Mouse (Mus musculus): ENCODE data around the gene Inf2. TPM values are rescaled to one million over a fixed set of nuclear protein-coding genes. Genes with fewer than 3 reads are reported as not detected.

Gene Inf2
- polyA plus RNA-seq (2015; fragmentation: Nextera tagmentation; extraction: Ambion mirVana), result 1.7 and 2.5 TPM in 2 replicates

DNA sequence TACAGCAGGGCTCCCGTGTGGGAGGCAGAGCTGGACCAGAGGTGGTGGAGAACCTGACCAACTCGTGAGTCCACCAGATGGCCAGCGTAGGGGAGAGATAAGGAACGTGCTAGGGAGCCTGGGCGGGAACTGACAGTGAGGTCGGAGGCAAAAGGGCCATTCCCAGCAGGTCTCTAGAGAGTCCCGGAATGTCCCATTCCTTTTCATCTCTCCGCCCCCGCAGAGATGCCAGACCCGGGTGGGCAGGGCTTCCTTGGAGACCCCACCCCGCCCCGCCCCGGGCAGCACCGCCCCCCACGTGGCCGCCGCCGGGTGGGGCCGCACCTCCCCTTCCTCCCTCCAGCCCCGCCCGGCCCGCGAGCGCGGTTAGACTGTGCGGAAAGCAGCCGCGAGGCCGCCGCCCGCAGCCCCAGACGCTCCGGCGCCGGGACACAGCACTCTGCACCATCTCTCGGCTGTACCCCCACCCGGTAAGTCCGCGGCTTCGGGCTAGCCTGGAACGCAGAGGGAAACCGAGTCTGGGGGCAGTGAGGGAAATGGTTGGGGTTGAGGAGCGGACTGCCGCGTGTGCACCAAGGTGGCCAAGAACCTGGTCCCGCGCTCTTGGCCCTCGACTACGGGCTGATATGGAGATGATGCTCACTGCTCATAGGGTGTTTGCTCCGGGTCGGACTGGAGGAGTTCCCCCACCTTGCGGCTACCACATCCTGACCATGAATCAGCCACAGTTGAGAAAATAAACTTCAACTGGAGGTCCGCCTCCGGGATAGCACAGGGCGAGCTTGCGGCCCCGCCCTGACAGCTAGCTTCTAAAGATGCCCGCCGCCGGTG is at the start of gene Inf2:
Gene Inf2, plus strand, starts transcription at position 359 of the 831 bp plus-strand sequence.
- H3K9me3 ChIP-seq (replicated peaks), result no peaks in the 10 kb centered on the region
- H3K36me3 ChIP-seq, result no peaks in the 10 kb centered on the region
- peaks cover 22% of the 10 kb centered on the region for H3K4me1 ChIP-seq
- H3K27ac ChIP-seq (replicated peaks), result no peak within 1 kb of the TSS
- H3K4me3 ChIP-seq (replicated peaks), result peak within 1 kb of the TSS; percentile 50
- peaks cover 39% of the 10 kb centered on the region for H3K27me3 ChIP-seq (replicated peaks)
- peak within 1 kb of the TSS; percentile 94 for H3K4me2 ChIP-seq
- WGBS, result under 1% methylated on average over 57 of the region's 60 CpGs
- peak; percentile 75 for ATAC-seq (ENCODE audit: low FRiP score)
- peak within 1 kb of the TSS; percentile 41 for H3K9ac ChIP-seq (replicated peaks)

DNA sequence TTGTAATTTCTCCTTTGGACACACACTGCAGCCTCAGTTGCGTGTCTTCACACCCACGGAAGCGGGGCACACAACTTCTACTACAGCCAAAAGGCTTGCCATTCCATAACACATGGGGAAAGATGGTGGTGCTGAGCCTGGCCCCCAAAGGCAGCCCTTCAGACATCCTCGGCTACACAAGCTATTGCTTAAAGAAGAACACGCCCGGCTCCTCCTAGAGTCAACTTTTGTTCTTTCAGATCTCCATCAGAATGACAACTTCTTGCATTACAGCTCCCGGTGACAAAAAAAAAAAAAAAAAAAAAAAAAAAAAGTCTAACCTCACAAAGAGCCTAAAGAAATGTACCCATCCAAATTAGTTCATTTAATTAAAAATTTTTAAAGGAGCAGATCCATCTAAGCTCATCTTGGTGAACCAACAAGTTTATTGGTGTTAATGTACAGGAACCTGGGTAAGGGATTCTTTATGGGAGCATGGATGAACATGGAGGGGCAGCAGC is 49.1 kb upstream of the Inf2 start:
- 93% methylated on average over 7 of the region's 7 CpGs for WGBS
- H3K4me3 ChIP-seq (replicated peaks), result no peak overlapping the region
- no peak for ATAC-seq (ENCODE audit: low FRiP score)
- no peaks in the 10 kb centered on the region for H3K9me3 ChIP-seq (replicated peaks)
- peaks cover 6% of the 10 kb centered on the region for H3K27me3 ChIP-seq (replicated peaks)
- no peak overlapping the region for H3K4me2 ChIP-seq
- H3K27ac ChIP-seq (replicated peaks), result no peak overlapping the region
- H3K9ac ChIP-seq (replicated peaks), result no peak overlapping the region
- H3K36me3 ChIP-seq, result no peaks in the 10 kb centered on the region
- H3K4me1 ChIP-seq, result peaks cover 22% of the 10 kb centered on the region

DNA sequence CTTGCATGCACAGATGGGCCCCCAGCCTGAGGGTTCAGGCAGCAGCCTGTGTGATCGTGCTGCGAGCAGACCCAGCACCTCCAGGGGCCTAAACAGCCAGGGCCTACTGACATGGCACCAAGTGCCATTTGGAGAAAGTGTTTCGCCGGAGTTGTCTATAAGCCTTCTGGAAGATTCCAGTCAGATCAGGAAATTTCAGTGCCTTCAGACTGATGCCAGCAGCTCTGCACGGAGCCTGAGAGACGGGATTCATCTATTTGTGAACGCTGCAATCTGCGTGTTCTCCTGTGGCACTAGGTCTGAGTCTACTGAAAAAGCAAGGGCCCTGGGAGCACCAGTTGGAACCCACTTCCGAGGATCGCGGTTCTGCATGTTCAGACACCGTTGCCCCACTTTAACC is 48.3 kb upstream of the Inf2 start:
- Histone ChIP-seq H3K27me3 (replicated peaks) (peaks cover 6% of the 10 kb centered on the region), H3K4me3 (replicated peaks) (no peak overlapping the region), H3K4me2 (no peak overlapping the region), H3K9me3 (replicated peaks) (no peaks in the 10 kb centered on the region), H3K9ac (replicated peaks) (no peak overlapping the region), H3K27ac (replicated peaks) (no peak overlapping the region), H3K4me1 (peaks cover 27% of the 10 kb centered on the region), H3K36me3 (no peaks in the 10 kb centered on the region)
- ATAC-seq (ENCODE audit: low FRiP score), result no peak
- WGBS, result 88% methylated on average over 12 of the region's 12 CpGs

DNA sequence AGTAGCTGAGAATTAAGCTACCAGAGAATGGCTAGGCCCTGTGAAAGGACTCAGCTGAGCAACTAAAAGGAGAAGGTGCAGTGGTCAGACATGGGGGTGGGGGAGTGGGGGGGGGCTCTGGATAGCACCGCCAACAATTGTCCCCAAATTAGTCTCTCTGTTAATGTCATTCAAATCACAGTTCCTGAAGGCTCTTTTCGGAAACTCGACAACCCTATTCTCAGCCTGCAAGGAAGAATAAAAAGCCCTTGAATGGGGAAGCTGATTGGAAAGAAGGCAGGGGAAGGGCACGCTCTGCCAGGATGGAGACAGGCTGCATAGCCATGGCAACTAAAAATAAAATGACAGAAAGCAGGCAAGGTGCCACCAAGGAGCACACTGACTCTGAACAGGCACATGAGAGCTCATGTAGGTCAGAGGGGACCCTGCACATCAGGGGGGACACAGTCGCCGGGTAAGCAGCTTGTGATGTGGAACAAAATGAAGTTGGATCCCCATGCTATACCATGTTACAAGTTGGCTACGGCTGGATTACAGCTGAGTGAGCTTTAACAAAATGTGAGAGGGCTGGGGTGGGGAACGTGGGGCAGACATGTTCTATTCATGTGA is 47.0 kb upstream of the Inf2 start:
- Histone ChIP-seq H3K36me3 (no peaks in the 10 kb centered on the region), H3K27me3 (replicated peaks) (peaks cover 6% of the 10 kb centered on the region), H3K4me2 (no peak overlapping the region), H3K9me3 (replicated peaks) (no peaks in the 10 kb centered on the region), H3K9ac (replicated peaks) (no peak overlapping the region), H3K4me1 (peaks cover 33% of the 10 kb centered on the region), H3K4me3 (replicated peaks) (no peak overlapping the region), H3K27ac (replicated peaks) (no peak overlapping the region)
- 17% methylated on average over 8 of the region's 8 CpGs for WGBS
- peak; percentile 52; the same call in 1 of the 2 replicates for ATAC-seq (ENCODE audit: low FRiP score)

DNA sequence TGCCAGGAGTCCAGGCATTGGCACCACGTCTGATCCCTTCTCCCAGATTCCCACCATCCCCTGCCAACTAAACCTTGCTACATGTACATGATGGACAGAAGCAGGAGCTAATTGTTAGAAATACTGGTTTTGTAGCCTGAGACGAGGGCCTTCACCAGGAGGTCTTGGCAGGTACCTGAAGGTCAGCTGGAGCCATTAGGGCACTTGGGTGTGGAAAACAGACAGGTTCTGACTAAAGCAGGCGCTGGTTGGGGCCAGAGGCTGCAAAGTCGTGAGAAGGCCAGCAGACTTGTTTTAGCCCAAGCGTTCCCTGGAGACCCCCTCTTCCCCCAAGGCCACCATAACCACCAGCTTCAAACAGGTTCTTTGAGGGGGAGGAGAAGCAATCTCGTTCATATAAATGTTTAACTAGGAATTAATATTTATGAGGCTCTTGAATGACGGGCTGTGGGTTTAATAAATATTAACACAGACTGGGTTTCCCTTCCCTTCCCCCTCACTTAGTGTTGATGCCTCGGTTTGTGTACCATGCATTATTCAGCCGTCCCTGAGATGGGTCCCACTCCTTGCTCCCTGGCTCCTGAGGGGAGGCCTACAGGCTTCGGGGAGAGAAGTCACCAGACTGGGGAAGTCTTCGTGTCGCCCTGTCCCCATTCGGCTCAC is 46.2 kb upstream of the Inf2 start:
- 44% methylated on average over 13 of the region's 13 CpGs for WGBS
- ATAC-seq (ENCODE audit: low FRiP score), result peak; percentile 25; the same call in 1 of the 2 replicates
- peaks cover 33% of the 10 kb centered on the region for H3K4me1 ChIP-seq

DNA sequence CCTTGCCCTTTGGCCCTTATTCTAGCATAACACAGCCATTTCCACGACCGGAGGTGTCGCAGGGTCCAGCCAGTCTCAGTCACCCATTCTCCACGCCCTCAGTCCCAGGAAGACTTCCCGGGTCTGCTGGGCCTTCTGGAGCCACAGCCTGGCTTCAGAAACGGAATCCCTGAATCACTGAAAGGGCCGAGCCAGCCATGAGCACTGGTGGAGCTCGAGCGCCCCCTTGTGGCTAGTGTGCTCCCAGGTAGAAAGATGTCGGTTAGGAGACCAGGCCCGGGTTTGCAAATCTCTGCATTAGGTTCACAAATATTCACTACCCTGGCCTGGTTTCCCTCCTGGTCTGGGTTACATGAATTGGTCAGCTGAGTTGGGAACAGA is 45.7 kb upstream of the Inf2 start:
- 5% methylated on average over 11 of the region's 11 CpGs for WGBS
- peak; percentile 72 for ATAC-seq (ENCODE audit: low FRiP score)
- Histone ChIP-seq H3K4me3 (replicated peaks) (no peak overlapping the region), H3K27ac (replicated peaks) (no peak overlapping the region), H3K36me3 (no peaks in the 10 kb centered on the region), H3K27me3 (replicated peaks) (peaks cover 6% of the 10 kb centered on the region), H3K9ac (replicated peaks) (no peak overlapping the region), H3K4me2 (no peak overlapping the region), H3K4me1 (peaks cover 33% of the 10 kb centered on the region), H3K9me3 (replicated peaks) (no peaks in the 10 kb centered on the region)

More for the DNA sequence above, 46.2 kb upstream of the Inf2 start:
- Histone ChIP-seq H3K27ac (replicated peaks) (no peak overlapping the region), H3K9me3 (replicated peaks) (no peaks in the 10 kb centered on the region), H3K4me2 (no peak overlapping the region), H3K4me3 (replicated peaks) (no peak overlapping the region), H3K36me3 (no peaks in the 10 kb centered on the region), H3K27me3 (replicated peaks) (peaks cover 6% of the 10 kb centered on the region), H3K9ac (replicated peaks) (no peak overlapping the region)

DNA sequence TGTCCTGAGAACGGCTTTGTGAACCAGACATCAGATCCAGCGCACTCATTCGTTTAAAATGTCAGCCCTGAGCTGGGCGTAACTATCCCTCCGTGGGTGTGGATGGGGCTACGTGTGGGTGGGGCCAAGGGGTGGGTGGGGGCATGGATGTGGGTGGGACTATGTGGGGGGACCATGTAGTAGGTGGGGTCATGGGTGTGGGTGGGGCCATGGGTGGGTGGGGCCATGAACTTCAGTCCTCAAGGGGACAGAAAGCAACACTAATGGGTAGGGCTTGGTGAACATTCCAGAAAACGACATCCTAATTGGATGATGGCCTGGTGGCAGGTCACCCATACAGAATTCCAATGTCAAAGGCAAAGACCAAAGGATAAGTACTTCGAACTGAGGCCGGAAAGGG is 44.6 kb upstream of the Inf2 start:
- no peak for ATAC-seq (ENCODE audit: low FRiP score)
- Histone ChIP-seq H3K4me3 (replicated peaks) (no peak overlapping the region), H3K9ac (replicated peaks) (no peak overlapping the region), H3K4me1 (peaks cover 33% of the 10 kb centered on the region), H3K36me3 (no peaks in the 10 kb centered on the region), H3K27me3 (replicated peaks) (peaks cover 3% of the 10 kb centered on the region; the same call in 1 of the 2 replicates), H3K4me2 (no peak overlapping the region), H3K9me3 (replicated peaks) (no peaks in the 10 kb centered on the region), H3K27ac (replicated peaks) (no peak overlapping the region)
- 71% methylated on average over 9 of the region's 9 CpGs for WGBS

DNA sequence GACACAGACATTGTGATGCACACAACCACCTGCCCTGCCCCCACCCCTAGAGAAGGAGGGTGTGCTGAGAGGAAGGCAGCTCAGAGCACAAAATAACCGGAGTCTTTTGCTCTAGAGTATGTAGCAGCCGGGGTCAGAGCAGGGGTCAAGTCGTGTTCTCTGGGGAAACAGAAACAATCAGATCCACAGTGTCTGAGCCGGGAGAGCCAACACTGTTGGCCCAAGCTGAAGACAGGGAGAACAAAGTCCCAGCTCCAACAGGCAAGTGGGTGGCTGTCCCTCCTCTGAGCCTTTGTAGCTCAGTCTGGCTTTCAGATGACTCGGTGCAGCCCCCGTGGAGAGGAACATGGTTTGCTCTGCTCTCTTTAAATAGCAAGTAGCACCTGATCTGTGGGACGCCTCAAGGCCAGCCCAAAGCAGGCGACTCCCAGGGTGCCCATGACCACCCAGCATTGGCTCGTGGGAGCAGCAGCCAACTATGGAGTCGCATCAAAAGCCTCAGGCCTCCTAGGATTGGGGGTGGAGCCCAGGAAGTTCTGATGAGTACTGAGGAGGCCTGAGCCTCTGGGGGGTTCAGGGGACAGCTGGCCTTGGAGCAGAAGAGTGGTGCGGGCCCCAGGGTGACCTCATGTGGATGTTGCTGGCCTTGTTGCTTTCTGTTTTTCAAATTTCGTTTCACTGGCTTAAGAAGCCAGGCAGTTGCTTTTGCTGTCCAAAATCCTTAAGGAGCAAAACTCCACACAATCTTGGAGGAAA is 43.5 kb upstream of the Inf2 start:
- Histone ChIP-seq H3K4me3 (replicated peaks) (no peak overlapping the region), H3K4me2 (no peak overlapping the region), H3K4me1 (peaks cover 33% of the 10 kb centered on the region), H3K27me3 (replicated peaks) (peaks cover 3% of the 10 kb centered on the region; the same call in 1 of the 2 replicates), H3K9ac (replicated peaks) (no peak overlapping the region), H3K27ac (replicated peaks) (no peak overlapping the region), H3K9me3 (replicated peaks) (no peaks in the 10 kb centered on the region), H3K36me3 (no peaks in the 10 kb centered on the region)
- no peak for ATAC-seq (ENCODE audit: low FRiP score)
- WGBS, result 42% methylated on average over 12 of the region's 12 CpGs

DNA sequence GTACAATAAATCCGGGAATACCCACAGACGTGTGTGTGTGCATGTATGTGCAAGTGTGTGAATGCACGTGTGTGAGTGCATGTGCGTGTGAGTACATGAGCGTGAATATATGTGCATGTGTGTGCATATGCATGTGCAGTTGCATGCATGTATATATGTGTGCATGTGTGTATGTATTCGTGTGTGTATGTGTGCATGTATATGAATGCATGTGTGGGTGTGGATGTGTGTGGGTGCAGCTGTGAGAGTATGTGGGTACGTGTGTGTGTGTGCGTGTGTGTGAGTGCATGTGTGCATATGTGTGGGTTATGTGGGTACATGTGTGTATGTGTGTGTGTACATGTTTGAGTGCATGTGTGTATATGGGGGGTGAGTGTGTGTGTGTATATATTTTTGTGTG is 42.5 kb upstream of the Inf2 start:
- Histone ChIP-seq H3K9ac (replicated peaks) (no peak overlapping the region), H3K4me2 (no peak overlapping the region), H3K27ac (replicated peaks) (no peak overlapping the region), H3K4me1 (peaks cover 28% of the 10 kb centered on the region), H3K4me3 (replicated peaks) (no peak overlapping the region), H3K9me3 (replicated peaks) (no peaks in the 10 kb centered on the region), H3K36me3 (no peaks in the 10 kb centered on the region), H3K27me3 (replicated peaks) (no peaks in the 10 kb centered on the region)
- no peak for ATAC-seq (ENCODE audit: low FRiP score)
- WGBS, result 87% methylated on average over 8 of the region's 8 CpGs

DNA sequence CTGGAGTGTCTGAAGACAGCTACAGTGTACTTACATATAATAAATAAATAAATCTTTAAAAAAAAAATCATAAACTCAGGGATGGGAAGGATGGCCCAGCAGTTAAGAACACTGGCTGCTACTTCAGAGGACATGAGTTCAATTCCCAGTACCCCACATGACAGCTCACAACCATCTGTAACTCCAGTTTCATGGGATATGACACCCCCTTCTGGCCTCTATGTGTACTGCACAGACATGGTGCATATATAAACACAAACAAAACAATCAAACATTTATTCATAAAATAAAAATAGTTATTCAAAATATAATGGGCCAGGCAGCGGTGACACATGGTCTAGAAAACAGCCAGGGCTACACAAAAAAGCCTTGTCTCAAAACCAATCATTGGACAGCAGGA is 39.3 kb upstream of the Inf2 start:
- no peak for ATAC-seq (ENCODE audit: low FRiP score)
- WGBS, result 100% methylated on average over 1 of the region's 1 CpGs

DNA sequence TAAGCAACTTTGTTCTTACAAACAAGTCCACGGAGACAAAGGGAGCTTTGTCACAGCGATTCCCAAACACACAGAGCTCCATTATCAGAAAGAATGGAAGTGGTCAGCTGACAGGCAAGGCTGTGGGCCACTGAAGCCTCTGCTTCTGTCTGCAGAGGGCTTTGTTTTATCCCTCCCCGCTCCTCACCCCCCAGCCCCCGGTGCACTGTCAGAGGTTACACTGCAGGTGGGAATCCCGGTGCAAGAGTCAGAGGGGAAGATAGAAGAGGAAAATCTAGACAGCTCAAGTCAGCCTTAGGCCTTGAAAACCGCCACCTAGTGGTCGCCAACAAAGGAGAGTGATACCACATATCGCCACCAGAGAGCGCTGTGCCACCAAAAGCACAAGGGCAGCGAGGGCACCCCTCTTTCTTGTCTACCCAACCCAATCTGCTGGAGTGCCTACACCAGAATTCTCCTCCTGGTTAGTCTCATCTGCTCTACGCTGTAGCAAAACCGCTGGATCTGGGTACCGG is 36.7 kb upstream of the Inf2 start:
- peaks cover 9% of the 10 kb centered on the region; the same call in 1 of the 2 replicates for H3K4me1 ChIP-seq
- H3K27ac ChIP-seq (replicated peaks), result no peak overlapping the region
- no peak overlapping the region for H3K4me2 ChIP-seq
- peak; percentile 66 for ATAC-seq (ENCODE audit: low FRiP score)
- no peaks in the 10 kb centered on the region for H3K9me3 ChIP-seq (replicated peaks)
- no peaks in the 10 kb centered on the region for H3K36me3 ChIP-seq
- no peaks in the 10 kb centered on the region for H3K27me3 ChIP-seq (replicated peaks)
- no peak overlapping the region for H3K4me3 ChIP-seq (replicated peaks)
- WGBS, result 8% methylated on average over 13 of the region's 13 CpGs
- no peak overlapping the region for H3K9ac ChIP-seq (replicated peaks)

More for the DNA sequence above, 39.3 kb upstream of the Inf2 start:
- H3K27me3 ChIP-seq (replicated peaks), result no peaks in the 10 kb centered on the region
- H3K27ac ChIP-seq (replicated peaks), result no peak overlapping the region
- no peak overlapping the region for H3K4me3 ChIP-seq (replicated peaks)
- no peak overlapping the region for H3K9ac ChIP-seq (replicated peaks)
- no peaks in the 10 kb centered on the region for H3K9me3 ChIP-seq (replicated peaks)
- no peaks in the 10 kb centered on the region for H3K36me3 ChIP-seq
- peaks cover 20% of the 10 kb centered on the region; the same call in 1 of the 2 replicates for H3K4me1 ChIP-seq
- no peak overlapping the region for H3K4me2 ChIP-seq

Measured in neural tube, embryonic 15.5 days (tissue).